Mouse (Mus musculus) right cerebral cortex, postnatal 36 days (tissue): ENCODE measurements at regions not wholly inside any gene's neighbourhood (a gene's known extent, or its start where the extent isn't known, plus 50 kb on each side); places are given as distances from the start of the nearest gene placed in this dataset.

Experiments
- DNase-seq, 2 experiments: peaks; one replicate each; pipeline ENCODE4 v3.0.0; 2022; ENCODE audit warnings: low spot score in 2 of 2, mixed read lengths in 1 of 2

DNA sequence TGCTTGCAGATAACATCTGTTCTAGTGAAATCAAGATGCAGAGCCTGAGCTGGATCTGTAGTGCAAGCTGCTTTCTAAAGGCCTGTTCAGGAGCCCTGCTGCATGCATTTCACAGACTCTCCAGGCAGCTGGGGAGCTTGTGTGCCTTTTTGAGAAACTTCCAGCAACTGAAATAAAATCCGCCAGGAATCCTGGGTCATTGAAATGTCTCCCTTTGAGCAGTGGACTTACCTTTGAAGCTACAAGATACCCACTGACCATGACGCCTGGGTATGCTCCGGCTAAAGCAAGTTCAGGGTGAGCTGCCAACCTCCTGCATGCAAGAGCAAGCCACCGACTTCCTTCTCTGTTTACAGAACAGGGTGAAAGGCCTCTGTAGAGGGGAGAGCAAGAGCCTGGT lies 278.7 kb downstream of the Cenpw start:
- no peak for DNase-seq

DNA sequence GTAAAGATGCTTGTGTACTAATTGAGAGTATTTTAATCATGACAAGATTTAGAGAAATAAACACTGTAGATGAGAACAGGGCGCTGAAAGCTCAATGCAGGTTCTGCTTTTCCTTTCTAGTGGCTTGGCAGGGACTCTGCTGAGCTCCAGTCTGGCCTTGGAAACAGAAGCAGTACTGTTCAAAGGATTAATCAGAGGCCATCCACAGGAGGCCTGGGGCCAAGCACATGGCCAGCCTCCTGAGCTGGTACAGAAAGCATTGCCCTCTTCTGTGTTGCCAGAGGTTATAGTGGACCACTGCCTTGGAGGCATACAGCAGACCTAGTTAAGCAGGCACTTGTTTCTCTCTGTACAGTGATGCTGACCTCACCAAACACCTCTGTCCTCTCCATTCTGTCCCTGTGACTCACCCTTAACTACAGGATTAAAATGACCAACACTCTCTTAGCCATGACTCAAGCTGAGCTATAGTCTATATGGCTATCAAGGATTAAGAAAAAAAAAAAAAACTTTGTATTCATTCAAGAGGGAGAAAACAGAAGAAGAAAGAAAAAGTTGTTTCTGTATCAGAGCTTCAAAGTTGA lies 302.5 kb downstream of the Cenpw start:
- DNase-seq, result peak; percentile 9 to 19

DNA sequence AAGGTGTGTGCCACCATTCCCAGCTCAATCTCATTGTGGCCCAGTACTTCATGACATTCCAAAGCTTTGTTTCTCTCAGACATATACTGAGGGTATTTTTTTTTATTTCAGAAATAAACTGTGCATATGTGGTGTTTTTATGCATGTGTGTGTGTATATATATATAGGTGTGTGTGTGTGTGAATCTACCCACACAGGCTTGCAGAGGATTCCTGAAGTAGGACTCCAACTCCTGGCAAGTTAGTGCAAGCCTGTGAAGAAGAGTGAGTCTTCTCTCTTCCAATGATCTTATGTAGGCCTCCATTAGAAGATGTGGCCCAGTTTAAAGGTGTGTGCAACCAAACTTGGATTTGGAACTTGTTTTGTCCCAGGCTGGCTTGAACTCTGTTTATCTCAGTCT lies 328.9 kb upstream of the Rspo3 start:
- no peak for DNase-seq

DNA sequence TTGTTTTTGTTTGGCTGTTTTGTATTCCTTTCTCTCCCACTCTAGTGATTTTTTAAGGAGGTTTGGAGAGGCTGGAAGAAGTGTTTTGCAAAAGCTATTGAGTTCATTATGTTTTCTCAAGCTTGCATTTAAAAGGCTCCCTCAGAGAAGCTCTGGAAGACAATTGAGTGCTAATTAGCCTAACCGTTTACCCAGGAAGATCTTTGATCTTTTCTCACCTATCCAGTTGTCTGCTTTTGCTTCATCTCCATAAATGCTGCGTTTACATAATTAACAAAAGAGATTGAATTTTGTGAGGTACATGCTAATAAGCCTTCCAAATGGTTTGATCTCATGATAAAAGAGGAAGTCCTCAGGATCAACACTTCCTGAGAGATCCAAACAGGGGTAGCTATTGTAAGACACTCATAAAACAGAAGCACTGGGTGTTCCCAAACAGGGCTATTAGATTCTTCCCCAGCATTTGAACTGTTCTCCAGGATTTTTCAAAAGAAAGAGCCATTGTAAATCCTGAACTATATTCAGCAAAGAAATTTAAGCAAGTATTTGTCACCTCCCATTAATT lies 320.2 kb upstream of the Rspo3 start:
- DNase-seq, result no peak

DNA sequence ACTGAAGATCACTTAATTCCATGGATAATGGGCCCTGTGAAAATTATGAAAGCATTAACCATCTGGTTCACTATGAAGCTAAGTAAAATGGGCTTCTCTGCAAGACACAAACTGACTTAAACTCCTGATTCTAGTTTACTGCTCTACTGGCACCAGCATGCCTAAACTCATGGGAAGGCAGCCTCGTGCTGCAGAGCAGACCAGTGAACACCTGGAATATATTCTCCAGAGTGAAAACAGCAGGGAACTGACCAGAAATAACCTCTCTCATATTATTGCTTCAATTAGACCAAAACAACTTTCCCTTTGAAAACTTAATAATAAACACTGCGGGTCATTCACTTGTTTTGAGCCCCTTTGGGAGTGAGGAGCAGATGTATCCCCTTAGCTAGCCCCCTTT lies 316.8 kb upstream of the Rspo3 start:
- DNase-seq, result no peak

DNA sequence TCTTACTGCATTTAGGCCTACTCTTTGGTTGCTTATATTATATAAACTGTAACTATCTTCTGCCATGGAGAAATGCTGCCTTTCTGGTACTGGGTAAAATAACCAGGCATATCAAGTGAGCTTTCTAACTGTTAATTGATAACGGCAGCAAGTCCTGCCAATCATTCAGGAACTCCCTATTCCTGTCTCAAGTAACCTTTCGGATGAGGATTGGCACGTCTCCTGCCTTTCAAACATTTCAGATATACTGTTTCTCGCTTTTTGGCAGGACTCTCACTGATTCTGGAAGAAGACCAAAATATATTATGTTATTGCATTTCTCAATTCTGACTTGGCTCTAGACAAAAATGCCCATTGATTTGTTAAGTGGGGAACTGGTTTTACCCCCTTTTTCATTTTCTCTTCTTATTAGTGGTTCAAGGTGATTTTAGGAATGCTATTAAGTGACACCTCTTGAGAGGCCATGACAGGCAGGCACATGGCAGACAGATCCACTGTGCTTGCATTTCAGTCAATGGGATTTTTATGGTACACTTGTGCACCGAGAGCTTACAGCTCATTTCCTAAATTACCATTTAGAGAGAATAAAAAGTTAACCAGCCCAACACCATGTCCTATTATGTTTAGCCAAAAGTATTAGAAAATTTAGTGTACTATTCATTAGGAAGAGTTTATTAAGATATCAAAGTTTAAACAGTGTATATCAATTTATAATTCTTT lies 289.4 kb upstream of the Rspo3 start:
- DNase-seq, result no peak

DNA sequence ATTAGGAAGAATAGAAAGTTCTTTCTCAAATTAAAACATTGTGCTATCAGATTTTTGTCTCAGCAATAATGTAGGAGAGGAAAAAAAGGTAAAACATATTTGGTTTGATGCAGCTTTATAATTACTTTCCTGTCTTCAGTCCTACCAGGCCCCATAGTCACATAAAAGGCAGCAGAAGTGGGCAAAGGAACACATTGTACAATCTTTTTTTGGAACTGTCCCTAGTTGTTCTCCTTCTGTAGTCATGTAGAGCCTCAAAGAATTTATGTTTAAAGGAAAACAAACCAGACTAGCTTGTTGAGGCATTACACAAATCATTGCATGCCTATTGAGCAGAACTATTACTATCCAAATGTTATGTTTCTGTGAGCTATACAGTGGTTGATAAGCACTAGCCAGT lies 288.7 kb upstream of the Rspo3 start:
- peak in 1 of 2 experiments; percentile 16 for DNase-seq

DNA sequence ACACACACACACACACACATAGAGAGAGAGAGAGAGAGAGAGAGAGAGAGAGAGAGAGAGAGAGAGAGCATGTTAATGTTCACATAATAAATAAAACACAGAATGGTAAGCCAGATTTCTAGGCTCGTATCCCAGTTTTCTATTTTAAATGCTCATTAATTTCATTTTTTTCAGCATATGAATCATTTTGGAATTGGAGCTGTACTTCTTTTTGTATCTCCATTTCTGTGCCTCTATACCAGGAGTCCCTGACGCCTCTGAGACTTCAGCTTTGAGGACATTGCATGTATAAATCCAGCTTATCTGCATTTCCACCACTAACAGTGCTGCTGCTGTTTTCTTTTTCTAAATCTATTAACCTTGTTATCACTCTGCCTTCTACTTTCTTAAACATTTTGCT lies 287.5 kb upstream of the Rspo3 start:
- DNase-seq, result no peak

DNA sequence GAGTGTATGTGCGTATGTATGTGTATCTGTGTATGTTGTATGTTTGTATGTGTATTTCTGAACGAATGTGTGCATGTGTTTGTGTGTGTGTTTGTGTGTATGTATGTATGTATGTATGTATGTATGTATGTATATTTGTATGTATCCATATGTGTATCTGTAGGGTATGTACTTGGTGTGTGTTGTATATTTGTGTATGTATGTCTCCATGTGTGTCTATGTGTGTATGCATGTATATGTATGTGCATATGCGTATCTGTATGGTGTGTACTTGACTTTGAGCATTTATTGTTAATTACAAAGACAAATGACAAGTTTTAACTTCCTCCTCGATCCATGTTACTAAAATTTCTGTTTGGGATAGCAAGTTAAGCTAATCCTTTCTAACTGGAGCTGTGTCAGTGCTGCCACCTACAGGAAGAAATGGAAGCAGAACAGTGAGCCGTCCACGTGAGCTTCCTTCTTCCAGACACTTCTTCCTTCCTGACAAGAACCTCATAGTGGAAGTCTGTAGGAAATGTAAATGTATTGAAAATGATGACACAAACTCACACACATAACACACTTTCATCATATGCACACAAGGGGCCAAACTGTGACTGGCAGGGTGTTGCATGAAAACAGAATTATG lies 268.4 kb upstream of the Rspo3 start:
- peak; percentile 27 to 53 for DNase-seq

DNA sequence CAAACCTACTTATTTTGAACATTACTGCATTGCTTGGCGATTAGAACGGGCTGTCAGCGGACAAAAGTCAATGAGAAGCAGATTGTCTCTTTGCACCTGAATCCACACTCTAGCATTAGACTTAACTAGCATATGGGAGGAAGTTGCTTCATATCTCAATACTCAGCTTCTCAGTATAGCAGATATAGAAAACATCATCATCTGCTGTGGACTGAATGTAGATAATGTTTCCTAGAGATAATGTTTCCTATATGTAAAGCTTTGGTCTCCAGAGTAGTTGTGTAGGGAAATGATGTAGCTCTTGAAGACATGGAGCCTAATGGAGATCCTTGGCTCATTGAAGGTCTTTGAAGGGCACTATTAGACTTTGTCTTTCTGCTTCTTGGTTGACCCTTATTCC lies 267.0 kb upstream of the Rspo3 start:
- no peak for DNase-seq

DNA sequence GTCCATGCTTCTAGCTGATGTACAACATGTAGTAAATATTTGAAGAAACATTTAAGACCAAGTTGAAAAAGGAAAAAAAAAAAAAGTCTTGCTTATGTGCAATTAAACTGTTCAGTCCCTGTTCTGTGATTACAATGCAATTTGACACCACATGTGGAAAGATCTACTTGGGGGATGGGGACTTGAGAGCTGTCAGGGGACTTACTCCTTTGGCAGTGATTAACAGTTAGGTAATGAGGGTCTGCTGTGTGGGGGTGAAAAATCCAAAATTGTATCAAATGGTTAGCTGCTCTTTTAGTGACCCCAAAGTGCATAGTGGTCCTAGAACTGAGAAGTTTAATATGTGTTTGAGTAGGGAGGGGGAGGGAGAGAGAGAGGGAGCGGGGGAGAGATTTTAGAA lies 259.0 kb upstream of the Rspo3 start:
- no peak for DNase-seq

DNA sequence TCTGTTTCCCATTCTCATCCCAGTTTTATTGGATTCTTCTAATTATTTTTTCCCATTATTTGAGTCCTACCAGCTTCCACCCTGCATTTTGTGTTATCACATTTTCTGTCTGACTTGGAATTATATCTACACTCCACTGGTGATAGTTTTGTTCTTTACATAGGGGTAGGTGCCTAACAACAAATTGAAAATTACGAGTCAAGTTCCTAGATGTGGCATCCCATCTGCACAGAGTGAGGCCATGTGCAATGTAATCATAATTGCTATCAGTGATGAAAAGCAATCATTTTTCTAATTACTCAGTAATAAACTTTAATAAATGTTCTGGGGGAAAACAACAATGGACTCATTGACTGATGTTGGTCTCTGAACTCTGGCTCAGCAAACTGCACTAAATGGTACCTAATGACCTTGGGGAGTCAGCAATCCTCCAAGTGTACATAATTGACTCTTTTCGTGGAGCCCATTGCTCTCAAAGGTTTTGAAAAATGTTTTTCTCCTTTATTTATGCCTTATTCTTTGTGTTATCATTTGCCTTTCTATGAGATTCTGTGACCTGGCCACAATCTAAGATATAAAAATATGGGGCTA lies 250.6 kb upstream of the Rspo3 start:
- no peak for DNase-seq

DNA sequence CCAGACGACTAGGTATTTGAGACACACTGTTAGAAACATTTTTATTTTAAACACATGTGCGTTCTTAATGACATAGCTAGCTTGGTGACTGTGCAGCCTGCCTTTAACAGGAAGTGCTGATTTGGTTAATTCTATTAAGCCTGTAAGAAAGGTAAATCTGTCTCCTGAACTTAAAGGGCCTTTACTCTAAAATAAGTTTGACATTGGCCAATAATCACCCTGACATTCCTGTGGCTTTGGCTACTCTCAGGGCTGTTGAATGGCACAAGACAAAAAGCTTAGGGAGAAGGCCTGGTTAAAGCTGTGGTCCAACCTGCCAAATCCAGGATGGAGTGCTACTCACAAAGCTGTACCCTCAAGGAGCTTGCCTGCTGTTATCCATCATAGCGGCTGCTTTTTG lies 201.0 kb upstream of the Rspo3 start:
- DNase-seq, result no peak

DNA sequence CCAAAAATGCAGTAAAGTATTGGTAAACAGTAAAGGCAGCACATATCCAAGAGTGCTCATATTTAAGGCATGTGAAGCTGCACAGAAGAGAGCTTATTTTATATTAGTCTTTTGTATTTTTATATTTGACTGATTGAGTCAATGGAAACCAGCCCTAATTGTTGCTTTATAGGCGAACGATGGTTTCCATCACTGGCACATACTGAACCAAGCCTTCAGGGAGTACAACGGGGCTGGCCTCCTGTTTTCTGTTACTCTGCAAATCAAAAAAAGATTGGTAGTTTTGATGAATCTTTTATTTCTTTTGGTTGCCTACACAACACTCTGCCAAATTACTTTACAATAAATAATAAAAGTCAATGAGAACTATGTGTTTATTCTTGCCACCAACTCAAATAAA lies 189.7 kb upstream of the Rspo3 start:
- DNase-seq, result no peak

DNA sequence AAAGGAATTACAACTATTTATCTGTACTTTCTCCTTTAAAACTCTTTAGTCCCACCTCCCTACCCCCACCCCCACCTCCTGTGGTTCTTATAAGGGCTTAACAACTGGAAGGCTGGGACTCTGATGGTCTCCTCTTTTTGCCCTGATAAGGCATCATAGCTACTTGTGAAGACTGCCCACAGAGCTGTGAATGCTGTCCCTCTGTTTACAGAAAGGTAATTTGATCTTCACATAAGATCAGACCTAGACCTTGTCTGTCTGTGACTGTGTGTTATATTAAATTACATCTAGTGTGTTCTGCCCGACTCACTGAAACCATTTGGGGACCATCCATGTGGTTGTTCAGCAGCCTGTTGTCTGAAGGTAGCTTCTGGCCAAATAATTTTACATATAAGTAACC lies 175.3 kb upstream of the Rspo3 start:
- no peak for DNase-seq

DNA sequence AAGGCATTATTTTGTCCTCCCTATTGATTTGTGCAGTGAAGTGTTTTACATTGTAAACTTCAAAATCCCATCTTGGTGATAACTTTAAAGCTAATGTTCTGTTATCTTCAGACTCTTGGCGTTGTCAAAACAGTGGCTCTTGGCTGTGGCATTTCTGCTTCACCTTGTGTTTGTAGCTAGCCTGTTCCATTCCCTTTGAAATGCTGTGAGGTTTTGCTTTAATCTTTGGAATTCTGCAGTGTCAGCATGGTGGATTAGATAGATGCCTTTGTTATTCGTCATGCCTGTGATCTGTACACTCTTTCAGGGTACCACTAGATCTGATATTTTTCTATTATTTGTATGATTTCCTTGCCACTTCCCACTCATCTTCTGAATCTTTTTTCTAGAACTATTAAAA lies 173.0 kb upstream of the Rspo3 start:
- no peak for DNase-seq

DNA sequence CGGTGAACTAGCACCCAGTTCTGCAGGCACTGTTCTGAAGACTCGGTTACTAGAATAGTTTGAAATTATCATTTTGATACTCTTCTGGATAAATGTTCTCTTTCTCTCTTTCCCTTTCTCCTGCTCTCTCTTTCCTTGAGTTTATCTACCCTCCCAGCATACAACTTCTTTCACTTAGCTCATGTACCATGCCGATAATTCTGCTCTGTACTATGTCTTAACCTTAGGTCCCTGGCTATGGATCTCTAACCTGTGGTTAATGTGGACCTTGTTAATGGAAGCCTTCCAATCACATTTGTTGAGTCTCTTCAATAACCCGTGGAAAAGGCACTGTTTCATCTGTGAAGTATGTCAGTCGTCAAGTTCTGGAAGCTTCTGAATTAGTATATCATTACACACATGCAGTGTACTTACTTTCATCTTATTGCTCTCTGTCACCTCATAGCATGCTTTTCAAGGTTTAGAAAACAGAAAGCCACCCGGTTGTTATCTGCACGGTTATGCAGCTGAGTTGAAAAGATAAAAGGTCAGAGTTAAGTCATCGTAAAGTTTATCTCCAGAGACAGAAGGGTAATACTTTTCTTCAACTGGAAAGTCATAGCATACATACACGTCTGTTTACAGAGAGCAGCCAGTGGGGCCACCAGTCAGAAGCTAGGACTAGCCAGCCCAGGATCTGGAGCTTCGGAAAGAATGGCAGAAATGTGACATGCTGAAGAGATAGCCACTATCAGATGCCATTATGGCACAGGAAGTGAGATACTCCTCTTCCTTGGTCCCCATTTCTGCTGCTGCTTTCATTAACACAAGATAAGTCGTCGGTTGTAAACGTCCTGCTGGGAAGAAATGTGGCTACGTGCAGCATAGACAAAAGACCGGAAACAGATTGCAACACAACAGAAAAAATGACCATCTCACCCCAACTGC lies 157.6 kb upstream of the Rspo3 start:
- no peak for DNase-seq

DNA sequence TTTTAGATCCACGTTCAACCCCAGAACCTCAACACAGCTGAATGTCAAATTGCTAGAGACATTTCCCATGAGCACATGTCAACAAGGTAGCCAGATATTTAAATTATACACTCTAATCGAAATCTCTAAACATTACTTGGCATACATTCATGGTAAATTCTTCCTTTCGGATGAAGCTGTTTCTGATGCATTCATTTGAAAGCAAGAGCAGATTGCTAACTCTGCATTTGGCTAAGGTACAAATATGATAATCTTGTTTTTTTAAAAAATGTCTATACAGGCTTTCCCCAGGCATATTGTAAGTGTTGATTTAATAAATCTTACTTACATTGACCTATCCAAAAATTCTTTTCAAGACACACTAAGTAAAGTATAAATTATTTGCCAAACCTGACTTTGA lies 153.9 kb upstream of the Rspo3 start:
- no peak for DNase-seq

DNA sequence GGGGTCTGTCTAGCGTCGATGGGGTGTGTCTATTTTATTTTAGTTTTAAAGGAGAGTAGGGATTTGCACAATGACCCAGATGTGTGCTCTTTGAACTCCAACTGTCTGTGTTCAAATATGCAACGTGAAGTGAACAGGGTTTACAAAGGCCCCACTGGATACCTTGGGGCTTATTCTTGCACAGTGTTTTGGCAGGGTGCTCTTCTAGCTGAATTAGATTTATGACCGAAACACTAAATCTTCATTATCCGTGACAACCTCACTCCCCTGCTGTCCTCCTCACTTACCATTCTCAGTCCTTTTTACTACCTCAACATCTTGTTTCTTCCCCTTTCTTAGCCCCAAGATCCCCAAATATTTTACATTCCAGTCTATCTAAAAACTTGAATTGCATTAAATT lies 151.3 kb upstream of the Rspo3 start:
- no peak for DNase-seq

DNA sequence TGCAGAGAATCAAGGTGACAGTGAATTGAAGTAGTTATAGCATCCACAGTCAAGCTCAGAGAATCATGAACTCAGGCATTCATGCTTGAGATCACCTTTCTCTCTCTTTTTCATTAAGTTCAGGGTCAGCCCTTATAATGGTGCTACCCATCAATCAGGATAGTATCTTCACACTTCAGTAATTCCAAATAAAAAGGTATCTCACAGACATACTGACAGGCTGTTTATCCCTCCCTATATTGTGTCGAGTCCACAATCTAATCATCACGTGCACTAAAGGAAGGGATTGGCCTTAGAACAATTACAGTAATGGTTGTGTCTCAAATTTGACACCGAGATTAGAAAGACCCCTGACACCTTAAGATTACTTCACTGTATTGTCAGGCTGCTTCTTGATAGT lies 138.7 kb upstream of the Rspo3 start:
- DNase-seq, result no peak

DNA sequence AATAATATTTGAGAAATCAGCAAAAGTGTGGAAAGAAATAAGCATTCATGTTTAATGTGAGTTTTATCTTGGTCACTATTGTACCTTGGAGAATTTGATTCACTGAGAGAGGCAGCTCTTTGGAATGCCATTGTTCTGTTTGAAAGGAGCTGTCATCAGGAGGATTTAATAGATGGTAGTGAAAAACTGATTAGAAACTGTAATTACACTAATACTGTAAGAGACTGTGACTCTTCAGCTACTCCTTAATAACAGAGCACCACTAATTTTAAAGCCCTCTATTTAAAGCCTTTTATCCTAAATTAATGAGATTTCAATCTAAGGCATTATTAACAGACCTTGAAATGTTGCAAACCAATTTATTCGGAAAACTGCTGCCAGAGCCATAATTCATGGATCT lies 126.1 kb upstream of the Rspo3 start:
- no peak for DNase-seq

DNA sequence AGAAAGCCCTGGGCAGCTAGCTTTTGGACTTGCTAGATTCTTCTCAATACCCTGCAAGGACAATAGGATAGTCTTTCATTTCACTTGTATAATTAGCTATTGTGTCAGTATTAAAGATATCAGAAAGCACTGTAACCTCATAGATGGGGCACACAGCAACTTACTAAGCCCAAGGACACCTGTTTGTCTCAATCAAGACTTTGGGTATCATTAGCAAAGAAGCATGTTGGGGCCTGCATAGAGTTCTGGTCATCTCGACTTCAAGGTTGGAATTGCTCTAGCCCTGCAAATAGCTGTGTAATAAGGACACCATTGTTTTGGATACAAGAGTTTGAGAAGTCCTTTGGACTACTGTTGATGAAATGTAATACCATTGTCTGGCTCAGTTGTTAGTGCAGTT lies 104.6 kb upstream of the Rspo3 start:
- no peak for DNase-seq
